Mouse (Mus musculus): ENCODE data around the gene Borcs5.

DNA sequence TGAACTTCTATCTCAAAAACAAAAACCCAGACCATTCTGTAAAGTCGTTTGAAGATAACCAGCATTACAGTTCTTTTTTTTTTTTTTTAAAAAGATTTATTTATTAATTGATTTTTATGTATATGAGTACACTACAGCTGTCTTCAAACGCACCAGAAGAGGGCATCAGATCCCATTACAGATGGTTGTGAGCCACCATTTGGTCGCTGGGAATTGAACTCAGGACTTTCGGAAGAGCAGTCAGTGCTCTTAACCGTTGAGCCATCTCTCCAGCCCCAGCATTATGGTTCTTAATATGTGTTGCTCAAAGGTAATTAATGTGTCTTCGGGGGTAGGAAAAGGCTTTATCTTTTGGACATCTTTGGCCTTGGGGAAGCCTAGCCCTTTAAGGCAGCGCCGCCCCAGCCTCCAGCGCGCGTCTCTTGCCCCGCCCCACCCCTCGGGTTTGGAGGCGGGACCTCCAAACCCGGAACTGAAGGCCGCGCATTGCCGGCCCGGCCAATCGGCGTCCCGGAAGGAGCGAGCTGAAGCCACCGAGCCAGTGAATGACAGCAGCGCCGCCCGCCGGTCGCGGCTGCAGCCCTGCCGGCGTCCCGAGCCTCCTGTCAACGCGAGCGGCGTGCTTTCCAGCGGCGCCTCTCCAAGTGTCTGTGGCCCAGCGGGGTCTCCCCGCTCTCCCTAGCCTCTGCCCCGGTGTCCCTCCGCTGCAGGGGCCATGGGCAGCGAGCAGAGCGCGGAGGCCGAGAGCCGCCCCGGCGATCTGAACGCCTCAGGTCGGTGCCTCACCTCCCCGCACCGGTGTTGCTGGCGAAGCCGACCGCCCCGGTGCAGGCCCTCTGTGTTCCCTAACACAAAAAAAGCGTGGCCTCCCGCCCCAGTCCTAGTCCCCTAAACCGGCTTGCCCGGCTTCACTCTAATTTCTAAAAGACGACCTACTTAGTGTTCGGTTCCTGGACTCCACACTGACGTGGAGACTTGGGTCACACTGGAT, 1.5 kb downstream of the Borcs5 start:
- TF ChIP-seq GATA1 (IDR thresholded peaks at IDR 0.05; ENCODE audit: low read length) (peak; percentile 28; the same call in 1 of the 2 replicates), TAL1 (IDR thresholded peaks at IDR 0.05; ENCODE audit: low read length) (no peak)

Measured in erythroblast, embryonic 14.5 days (primary cell).